Mouse (Mus musculus) limb, embryonic 11.5 days (tissue): ENCODE measurements around the gene AI413582. TPM values are rescaled to one million over a fixed set of nuclear protein-coding genes. Genes with fewer than 3 reads are reported as not detected.

Experiments used
- ATAC-seq: fragments of 200-750 bp; cut with Nextera tagmentation; 2 replicates; pipeline ENCODE4 v1.8.0; 2017; ENCODE audit warnings: low read depth; ENCODE audit not compliant: insufficient number of reproducible peaks, low FRiP score, low TSS enrichment
- DNase-seq: peaks from one replicate; pipeline ENCODE4 v3.0.0-alpha.2; 2015; ENCODE audit warnings: low spot score
- H3K27ac ChIP-seq: fragments of 300-500 bp; sonication (generic); replicated peaks from 2 replicates; pipeline ENCODE4 v1.5.1; 2014; ENCODE audit warnings: low read depth, mild to moderate bottlenecking, low read length
- H3K27me3 ChIP-seq: fragments of 300-500 bp; sonication (generic); 2 replicates; pipeline ENCODE4 v1.6.1; 2014; ENCODE audit warnings: mild to moderate bottlenecking, low read length, mixed read lengths; ENCODE audit not compliant: control insufficient read depth, insufficient read depth
- H3K36me3 ChIP-seq: fragments of 300-500 bp; sonication (generic); 2 replicates; pipeline ENCODE4 v1.6.1; 2014; ENCODE audit warnings: mild to moderate bottlenecking, low read length, moderate library complexity, mixed read lengths; ENCODE audit not compliant: control insufficient read depth, insufficient read depth
- H3K4me1 ChIP-seq: fragments of 300-500 bp; sonication (generic); 2 replicates; pipeline ENCODE4 v1.6.1; 2014; ENCODE audit warnings: low read length, mixed read lengths; ENCODE audit not compliant: control insufficient read depth, insufficient read depth
- H3K4me2 ChIP-seq: fragments of 300-500 bp; sonication (generic); 2 replicates; pipeline ENCODE4 v1.6.1; 2014; ENCODE audit warnings: low read depth, mild to moderate bottlenecking, moderate library complexity; ENCODE audit not compliant: severe bottlenecking
- H3K4me3 ChIP-seq: fragments of 300-500 bp; sonication (generic); 2 replicates; pipeline ENCODE4 v1.5.1; 2014; ENCODE audit warnings: low read depth, low read length
- H3K9ac ChIP-seq: fragments of 300-500 bp; sonication (generic); 2 replicates; pipeline ENCODE4 v1.6.1; 2014; ENCODE audit warnings: mild to moderate bottlenecking, low read length
- H3K9me3 ChIP-seq: fragments of 300-500 bp; sonication (generic); 2 replicates; pipeline ENCODE4 v1.6.1; 2016; ENCODE audit warnings: low read length; ENCODE audit not compliant: control insufficient read depth
- WGBS: fragments of 180-500 bp; shearing (Covaris S2); extraction: QIAGEN DNeasy Blood & Tissue Kit; methylation state at CpG from one replicate; pipeline ENCODE4 v1.1.7; 2014; 5-methylcytosine and 5-hydroxymethylcytosine counted together
- polyA plus RNA-seq: library from polyadenylated mRNA; unstranded; fragments of >200 nt; fragmentation: Nextera tagmentation; extraction: Ambion mirVana; gene quantifications from 2 replicates; pipeline ENCODE4 v1.2.1, GENCODE M21; 2014

The AI413582 gene
- polyA plus RNA-seq, 1 experiment from 2014 or later, result 11.0 TPM

DNA sequence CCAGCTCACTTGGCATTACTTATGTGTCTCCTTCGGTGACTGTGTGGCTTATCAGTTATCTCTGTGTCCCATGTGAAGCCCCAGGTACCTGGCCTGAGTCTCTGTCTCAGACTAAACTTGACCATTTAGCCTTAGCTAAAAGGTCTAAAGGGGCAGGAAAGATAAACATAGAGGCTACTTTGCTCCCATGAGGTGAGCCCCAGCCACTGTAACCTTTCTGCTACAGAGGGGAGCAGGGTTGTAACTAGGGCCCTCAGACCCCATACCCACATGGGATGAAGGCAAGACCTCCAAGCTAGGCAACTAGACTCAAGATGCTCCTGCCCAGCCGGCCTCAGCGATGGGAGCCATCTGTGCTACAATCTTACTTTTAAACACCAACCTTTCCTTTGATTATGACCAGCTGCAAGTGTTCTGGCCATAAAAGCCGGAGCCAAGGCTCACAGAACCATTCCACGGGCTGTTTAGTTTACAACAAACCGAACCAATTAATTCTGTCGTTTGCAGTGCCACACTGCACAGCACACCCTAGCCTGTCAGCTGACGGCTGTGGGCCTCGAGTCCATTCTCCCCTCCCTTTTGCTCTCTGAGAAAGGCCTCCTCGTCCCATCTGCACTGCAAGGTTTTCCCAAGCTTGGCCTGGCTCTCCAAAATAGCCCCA lies 9.7 kb upstream of the AI413582 start:
- ATAC-seq, result no peak

DNA sequence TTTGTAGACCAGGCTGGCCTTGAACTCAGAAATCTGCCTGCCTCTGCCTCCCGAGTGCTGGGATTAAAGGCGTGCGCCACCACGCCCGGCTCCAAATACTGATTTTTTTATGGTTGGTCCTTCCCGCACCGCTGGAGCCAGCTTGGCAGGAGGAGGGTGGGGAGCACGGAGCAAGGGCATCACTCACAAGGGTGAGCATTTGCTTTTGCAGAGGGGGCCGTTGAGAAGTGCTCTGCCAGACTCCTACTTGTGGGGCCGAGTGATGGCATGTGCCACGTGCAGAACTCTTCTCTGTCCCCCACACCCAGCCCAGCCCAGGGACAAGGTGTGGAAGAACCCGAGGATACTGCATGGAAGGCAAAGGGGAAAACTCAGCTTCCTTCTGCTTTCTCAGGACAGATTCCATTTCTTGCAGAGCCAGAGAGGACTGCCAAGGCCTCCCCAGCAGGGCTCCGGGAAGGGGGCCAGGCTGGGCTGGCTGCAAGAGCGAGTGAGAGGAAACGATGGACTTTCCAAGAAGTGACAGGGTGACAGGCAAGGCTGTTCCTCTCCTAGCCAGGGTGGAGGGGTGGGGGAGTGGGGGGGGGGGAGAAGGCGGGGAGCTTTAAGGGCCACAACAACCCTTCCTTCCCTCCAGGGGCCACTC lies 9.0 kb upstream of the AI413582 start:
- DNase-seq (no peak), ATAC-seq (no peak)
- Histone ChIP-seq H3K4me1 (peaks cover 3% of the 10 kb centered on the region; the same call in 1 of the 2 replicates), H3K4me2 (no peak overlapping the region), H3K27ac (no peak overlapping the region), H3K36me3 (peaks cover 9% of the 10 kb centered on the region), H3K27me3 (no peaks in the 10 kb centered on the region), H3K4me3 (no peak overlapping the region), H3K9me3 (no peaks in the 10 kb centered on the region), H3K9ac (no peak overlapping the region)
- WGBS, result 91% methylated on average over 15 of the region's 16 CpGs

More for the DNA sequence above, 9.7 kb upstream of the AI413582 start:
- Histone ChIP-seq H3K4me1 (peaks cover 3% of the 10 kb centered on the region; the same call in 1 of the 2 replicates), H3K9ac (no peak overlapping the region), H3K9me3 (no peaks in the 10 kb centered on the region), H3K36me3 (peaks cover 13% of the 10 kb centered on the region), H3K27me3 (no peaks in the 10 kb centered on the region), H3K4me3 (no peak overlapping the region), H3K27ac (0 out of 2 replicates have a peak overlapping the region, but pooled peaks have one; percentile 25), H3K4me2 (no peak overlapping the region)
- 35% methylated on average over 10 of the region's 10 CpGs for WGBS
- no peak for DNase-seq

DNA sequence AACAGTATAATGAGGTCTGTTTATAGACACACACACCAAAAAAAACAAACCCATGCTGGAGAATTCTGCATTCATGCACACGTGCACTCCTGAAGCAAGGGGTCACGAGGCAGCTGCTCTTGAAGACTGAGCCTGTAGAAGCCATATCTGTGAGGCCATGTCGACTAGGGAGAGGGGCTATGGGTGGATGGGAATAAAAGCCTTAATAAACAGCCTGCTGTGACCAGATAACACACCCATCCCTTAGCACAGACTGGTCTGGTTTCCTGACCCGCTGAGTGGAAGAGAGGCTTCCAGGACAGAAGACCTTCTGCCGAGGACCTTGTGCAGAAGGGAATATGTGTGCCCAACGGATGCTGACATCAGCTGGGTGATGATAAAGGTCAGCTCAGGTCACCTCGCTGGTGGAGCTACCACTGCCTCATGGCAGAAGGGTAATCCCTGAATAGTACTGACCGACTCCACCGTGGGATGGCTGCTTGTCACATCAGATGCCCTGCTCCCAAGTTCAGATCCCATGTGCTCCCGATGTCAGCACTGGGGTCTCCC lies 8.3 kb upstream of the AI413582 start:
- no peak for ATAC-seq
- no peak for DNase-seq
- 88% methylated on average over 10 of the region's 10 CpGs for WGBS
- H3K36me3 ChIP-seq, result peaks cover 7% of the 10 kb centered on the region
- no peaks in the 10 kb centered on the region for H3K27me3 ChIP-seq
- no peak overlapping the region for H3K27ac ChIP-seq
- H3K9ac ChIP-seq, result no peak overlapping the region
- no peaks in the 10 kb centered on the region for H3K9me3 ChIP-seq
- no peak overlapping the region for H3K4me2 ChIP-seq
- H3K4me1 ChIP-seq, result peaks cover 3% of the 10 kb centered on the region; the same call in 1 of the 2 replicates
- H3K4me3 ChIP-seq, result no peak overlapping the region

DNA sequence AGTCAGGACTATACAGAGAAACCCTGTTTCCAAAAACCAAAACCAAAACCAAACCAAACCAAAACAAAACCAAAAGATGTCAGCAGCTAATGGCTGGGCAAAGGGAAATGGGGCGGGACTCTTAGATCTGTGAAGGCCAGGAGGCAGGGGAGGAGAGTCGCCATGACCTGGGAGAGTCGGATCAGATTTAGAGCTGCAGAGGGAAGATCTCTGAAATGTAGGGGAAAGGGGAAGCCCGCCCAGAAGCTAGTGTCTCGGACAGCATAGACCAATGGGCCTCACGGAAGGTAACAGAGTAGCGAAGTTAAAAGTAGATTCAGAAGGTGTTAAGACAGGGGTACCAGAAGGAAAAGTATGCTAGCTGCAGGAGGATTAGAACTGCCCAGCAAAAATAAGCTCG lies 5.8 kb upstream of the AI413582 start:
- Histone ChIP-seq H3K27ac (no peak overlapping the region), H3K4me3 (no peak overlapping the region), H3K4me2 (no peak overlapping the region), H3K27me3 (no peaks in the 10 kb centered on the region), H3K9me3 (no peaks in the 10 kb centered on the region), H3K4me1 (peaks cover 5% of the 10 kb centered on the region; the same call in 1 of the 2 replicates), H3K36me3 (peaks cover 3% of the 10 kb centered on the region), H3K9ac (no peak overlapping the region)
- WGBS, result 72% methylated on average over 8 of the region's 8 CpGs
- no peak for DNase-seq
- no peak for ATAC-seq

DNA sequence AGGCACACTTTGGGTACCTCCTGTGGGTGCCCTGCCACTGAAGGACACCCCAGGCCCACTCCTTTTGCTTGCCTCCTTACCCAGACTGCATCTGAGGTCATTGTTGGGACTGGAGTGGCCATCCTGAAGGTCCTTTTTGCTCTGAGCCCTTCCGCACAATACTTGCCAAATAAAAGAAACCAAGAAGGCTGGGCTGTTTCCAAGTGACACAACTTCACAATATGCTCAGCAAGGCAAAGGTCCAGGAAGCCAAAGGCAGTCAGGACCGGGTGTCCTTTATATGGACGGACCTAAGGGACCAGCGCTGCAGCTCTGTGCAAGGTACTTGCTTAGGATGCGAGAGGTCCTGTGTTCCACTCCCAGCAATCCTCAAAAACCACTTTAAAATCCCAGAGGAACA lies 2.7 kb upstream of the AI413582 start:
- Histone ChIP-seq H3K27ac (no peak overlapping the region), H3K36me3 (peaks cover 3% of the 10 kb centered on the region; the same call in 1 of the 2 replicates), H3K9me3 (no peaks in the 10 kb centered on the region), H3K27me3 (no peaks in the 10 kb centered on the region), H3K4me3 (no peak overlapping the region), H3K9ac (no peak overlapping the region), H3K4me1 (peaks cover 15% of the 10 kb centered on the region), H3K4me2 (no peak overlapping the region)
- no peak for DNase-seq
- 87% methylated on average over 5 of the region's 5 CpGs for WGBS
- no peak for ATAC-seq

DNA sequence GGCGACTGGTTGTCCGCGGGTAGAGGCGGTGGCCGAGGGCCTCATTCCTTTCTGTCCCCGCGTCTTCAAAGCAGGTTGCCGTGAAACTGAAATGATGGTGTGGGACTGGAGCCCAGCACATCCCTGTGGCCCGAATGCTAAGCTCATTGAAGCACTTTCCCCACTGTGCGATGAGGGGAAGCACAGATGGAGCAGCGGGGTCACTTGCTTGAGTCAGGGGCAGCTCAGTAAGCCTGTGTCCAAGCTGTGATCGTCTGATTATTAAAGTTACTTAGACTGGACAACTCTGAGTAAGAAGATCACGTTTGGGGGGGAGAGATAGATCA lies 349 bp upstream of the AI413582 start:
- H3K27ac ChIP-seq, result no peak overlapping the region
- peaks cover 20% of the 10 kb centered on the region for H3K4me1 ChIP-seq
- no peaks in the 10 kb centered on the region for H3K9me3 ChIP-seq
- no peaks in the 10 kb centered on the region for H3K27me3 ChIP-seq
- WGBS, result under 1% methylated on average over 13 of the region's 13 CpGs
- H3K9ac ChIP-seq, result peak overlapping the region; percentile 65
- peak overlapping the region; percentile 91 for H3K4me2 ChIP-seq
- H3K36me3 ChIP-seq, result peaks cover 13% of the 10 kb centered on the region; the same call in 1 of the 2 replicates
- peak overlapping the region; percentile 45 for H3K4me3 ChIP-seq
- peak; percentile 22; the same call in 1 of the 2 replicates for ATAC-seq
- no peak for DNase-seq

DNA sequence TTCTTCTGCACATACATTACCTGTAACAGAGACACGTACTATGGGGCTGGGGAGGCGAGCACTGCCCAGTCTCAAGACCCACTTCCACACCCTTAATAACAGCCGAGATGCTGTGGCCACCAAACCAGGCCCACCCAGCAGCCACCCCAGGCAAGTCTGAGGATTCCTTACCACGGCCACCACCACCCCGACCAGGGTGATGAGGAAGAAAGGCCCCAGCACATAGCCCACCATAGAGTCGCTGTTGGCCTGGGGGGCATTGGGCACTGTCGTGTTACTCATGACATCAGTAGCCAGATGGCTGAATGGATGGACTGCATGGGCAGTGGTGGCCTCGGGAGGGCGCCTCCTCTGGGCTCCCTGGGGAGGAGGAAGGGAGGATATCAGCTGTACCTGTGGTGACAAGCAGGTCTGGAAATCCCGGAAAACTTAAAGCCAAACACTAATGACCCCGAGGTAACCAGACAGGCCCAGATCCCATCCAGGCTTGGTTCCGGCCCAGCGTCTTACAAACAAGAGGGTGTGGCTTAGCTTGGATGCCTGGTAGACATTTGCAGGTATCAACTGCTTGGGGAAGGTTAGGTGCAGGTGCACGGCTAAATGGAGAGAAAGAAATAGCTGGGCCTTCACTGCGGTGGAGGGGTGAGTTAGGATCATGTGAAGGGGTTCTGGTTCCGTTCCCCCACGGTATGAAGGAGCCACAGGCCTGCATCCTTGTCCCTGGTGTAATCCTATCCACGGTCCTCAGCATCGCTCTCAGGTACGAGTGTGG lies 979 bp downstream of the AI413582 start:
- Histone ChIP-seq H3K9me3 (no peaks in the 10 kb centered on the region), H3K36me3 (peaks cover 16% of the 10 kb centered on the region; the same call in 1 of the 2 replicates), H3K9ac (no peak overlapping the region), H3K27ac (peak overlapping the region; percentile 18; the same call in 1 of the 2 replicates), H3K4me1 (peaks cover 25% of the 10 kb centered on the region), H3K27me3 (no peaks in the 10 kb centered on the region), H3K4me3 (peak overlapping the region; percentile 45; the same call in 1 of the 2 replicates), H3K4me2 (peak overlapping the region; percentile 91)
- 11% methylated on average over 20 of the region's 20 CpGs for WGBS
- DNase-seq, result peak; percentile 65
- no peak for ATAC-seq

DNA sequence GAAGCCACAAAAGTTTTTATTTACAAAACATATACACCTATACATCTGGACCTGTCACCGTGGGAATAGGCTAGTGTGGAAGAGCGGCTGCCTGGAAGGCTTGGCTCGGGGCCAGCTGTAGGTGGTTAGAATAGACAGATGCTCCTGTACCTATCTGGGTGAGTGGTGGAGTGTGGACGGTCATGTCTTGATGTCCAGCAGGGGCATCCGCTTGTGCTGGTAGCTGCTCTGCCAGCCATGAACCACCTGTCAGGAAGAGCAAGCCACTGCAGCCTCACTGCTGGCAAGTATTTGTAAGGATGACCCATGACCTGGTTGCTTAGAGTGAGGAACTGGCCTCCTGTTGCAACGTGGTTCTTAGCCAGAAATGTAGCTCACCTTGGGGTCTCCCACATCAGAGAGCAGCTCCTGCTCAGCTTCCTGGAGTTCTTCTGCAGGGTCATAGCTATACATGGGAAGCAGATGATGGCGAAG lies 1.7 kb downstream of the AI413582 start:
- peaks cover 29% of the 10 kb centered on the region for H3K4me1 ChIP-seq

More for the DNA sequence above, 1.7 kb downstream of the AI413582 start:
- no peak for ATAC-seq
- H3K9me3 ChIP-seq, result no peaks in the 10 kb centered on the region
- no peak overlapping the region for H3K4me3 ChIP-seq
- no peak for DNase-seq
- no peaks in the 10 kb centered on the region for H3K27me3 ChIP-seq
- peaks cover 16% of the 10 kb centered on the region; the same call in 1 of the 2 replicates for H3K36me3 ChIP-seq
- no peak overlapping the region for H3K9ac ChIP-seq
- peak overlapping the region; percentile 12; the same call in 1 of the 2 replicates for H3K4me2 ChIP-seq
- whole genome bisulfite sequencing, result 45% methylated on average over 7 of the region's 7 CpGs
- H3K27ac ChIP-seq, result no peak overlapping the region
